Mouse (Mus musculus) myocyte (in vitro differentiated cells): ENCODE measurements at regions not wholly inside any gene's neighbourhood (a gene's known extent, or its start where the extent isn't known, plus 50 kb on each side); places are given as distances from the start of the nearest gene placed in this dataset.

Experiments used
- CEBPB ChIP-seq: IDR thresholded peaks from 2 replicates; pipeline ENCODE4 v1.6.1; 2011; ENCODE audit warnings: mild to moderate bottlenecking, moderate library complexity; ENCODE audit not compliant: poor library complexity, insufficient read depth, severe bottlenecking
- E2F4 ChIP-seq: IDR thresholded peaks from one replicate; pipeline ENCODE4 v1.6.1; 2011; ENCODE audit warnings: mild to moderate bottlenecking, control low read depth, moderate library complexity; ENCODE audit not compliant: insufficient read depth
- MAX ChIP-seq: IDR thresholded peaks from one replicate; pipeline ENCODE4 v1.6.1; 2011; ENCODE audit warnings: low read depth, mild to moderate bottlenecking, control low read depth
- MYOD1 ChIP-seq, 3 experiments: IDR thresholded peaks; one replicate each; pipeline ENCODE4 v1.6.1; 2011; ENCODE audit warnings: control low read depth in 2 of 3, low read depth in 2 of 3, mild to moderate bottlenecking in 2 of 3, moderate library complexity in 1 of 3; ENCODE audit not compliant: insufficient read length in 2 of 3, control insufficient read depth in 1 of 3
- MYOG ChIP-seq, 3 experiments: IDR thresholded peaks; one replicate each; pipeline ENCODE4 v1.6.1; 2011; ENCODE audit warnings: control low read depth in 2 of 3, low read depth in 2 of 3, mild to moderate bottlenecking in 2 of 3; ENCODE audit not compliant: insufficient read length in 2 of 3, control insufficient read depth in 1 of 3, insufficient read depth in 1 of 3
- POLR2A ChIP-seq: IDR thresholded peaks from one replicate; pipeline ENCODE4 v1.6.1; 2011; ENCODE audit warnings: low read depth, mild to moderate bottlenecking, control low read depth, moderate library complexity; ENCODE audit not compliant: insufficient read length
- POLR2AphosphoS2 ChIP-seq: IDR thresholded peaks from one replicate; pipeline ENCODE4 v1.6.1; 2011; ENCODE audit warnings: low read depth, control low read depth; ENCODE audit not compliant: insufficient read length
- SRF ChIP-seq: IDR thresholded peaks from one replicate; pipeline ENCODE4 v1.6.1; 2011; ENCODE audit warnings: low read depth; ENCODE audit not compliant: control insufficient read depth, insufficient read length
- TCF12 ChIP-seq: IDR thresholded peaks from one replicate; pipeline ENCODE4 v1.6.1; 2011; ENCODE audit warnings: mild to moderate bottlenecking, control low read depth; ENCODE audit not compliant: poor library complexity, insufficient read depth, severe bottlenecking
- TCF3 ChIP-seq: IDR thresholded peaks from one replicate; pipeline ENCODE4 v1.6.1; 2011; ENCODE audit warnings: low read depth, control low read depth; ENCODE audit not compliant: insufficient read length
- USF1 ChIP-seq: IDR thresholded peaks from one replicate; pipeline ENCODE4 v1.6.1; 2011; ENCODE audit warnings: low read depth, mild to moderate bottlenecking, control low read depth, moderate library complexity

- TF ChIP-seq POLR2AphosphoS2 (no peak), MAX (no peak), POLR2A (no peak), E2F4 (no peak), CEBPB (no peak), MYOD1 (IDR thresholded peaks at IDR 0.05; ENCODE audit: control insufficient read depth in 1 of 3, insufficient read length in 2 of 3, low read depth in 2 of 3) (no peak), USF1 (no peak), TCF12 (no peak), SRF (no peak), MYOG (IDR thresholded peaks at IDR 0.05; ENCODE audit: control insufficient read depth in 1 of 3, insufficient read depth in 1 of 3, insufficient read length in 2 of 3, low read depth in 2 of 3) (no peak), TCF3 (no peak)
Observed at GRCm38 (mm10) chr16:30132086-30132485, 67.9 kb downstream of the Hes1 start.
